Mouse (Mus musculus): ENCODE measurements around the gene Padi3. TPM values are rescaled to one million over a fixed set of nuclear protein-coding genes. Genes with fewer than 3 reads are reported as not detected.
A peak's percentile ranks its signal among the peaks of the same experiment; 100 is the strongest.

Padi3 gene
- polyA plus RNA-seq, 1 experiment from 2014 or later, result 0.05 TPM

GRCm38 (mm10) chr4:140814241-140815225 lies 4.1 kb upstream of the Padi3 start:
- H3K9me3 ChIP-seq, result no peaks in the 10 kb centered on the region
- H3K4me3 ChIP-seq, result peak overlapping the region; percentile 28
- WGBS, result 23% methylated on average over 36 of the region's 36 CpGs
- H3K4me2 ChIP-seq (replicated peaks), result peak overlapping the region; percentile 51
- no peak overlapping the region for H3K27ac ChIP-seq (replicated peaks)
- 0 out of 2 replicates have a peak, but pooled peaks have one; percentile 9 for ATAC-seq (ENCODE audit: low FRiP score, low read depth)
- H3K9ac ChIP-seq (replicated peaks), result 0 out of 2 replicates have a peak overlapping the region, but pooled peaks have one; percentile 32
- peaks cover 37% of the 10 kb centered on the region for H3K27me3 ChIP-seq
- H3K36me3 ChIP-seq, result no peaks in the 10 kb centered on the region
- H3K4me1 ChIP-seq, result peaks cover 22% of the 10 kb centered on the region; the same call in 1 of the 2 replicates

- no peaks in the 10 kb centered on the region for H3K9me3 ChIP-seq
- H3K4me1 ChIP-seq, result peaks cover 22% of the 10 kb centered on the region; the same call in 1 of the 2 replicates
- H3K4me3 ChIP-seq, result peak overlapping the region; percentile 28; the same call in 1 of the 2 replicates
- ATAC-seq (ENCODE audit: low FRiP score, low read depth), result no peak
- whole genome bisulfite sequencing, result 31% methylated on average over 13 of the region's 13 CpGs
- H3K9ac ChIP-seq (replicated peaks), result no peak overlapping the region
- H3K4me2 ChIP-seq (replicated peaks), result peak overlapping the region; percentile 51
- H3K36me3 ChIP-seq, result no peaks in the 10 kb centered on the region
- peaks cover 37% of the 10 kb centered on the region for H3K27me3 ChIP-seq
- H3K27ac ChIP-seq (replicated peaks), result no peak overlapping the region
These were observed 3.1 kb upstream of the Padi3 start for GRCm38 (mm10) chr4:140813358-140814185.

DNA sequence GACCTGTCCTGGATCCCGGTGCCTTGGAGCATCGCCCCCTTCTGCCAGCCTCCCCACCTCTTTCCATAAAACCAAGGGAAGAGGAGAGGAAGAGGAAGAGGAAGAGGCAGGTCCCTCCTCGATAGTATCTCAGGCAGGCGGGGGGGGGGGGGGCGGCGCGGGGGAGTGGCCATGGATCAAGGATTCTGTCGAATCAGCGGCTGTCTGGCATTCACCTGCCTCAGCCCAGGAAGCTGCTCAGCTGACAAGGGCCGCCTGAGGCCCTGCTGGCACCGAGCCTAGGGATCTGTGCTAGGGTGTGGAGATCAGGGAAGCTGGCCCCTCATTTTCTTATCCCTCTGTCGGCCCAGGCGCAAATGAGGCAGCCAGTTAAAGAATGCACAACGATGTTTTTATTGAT lies 2.2 kb upstream of the Padi3 start:
- no peaks in the 10 kb centered on the region for H3K9me3 ChIP-seq
- peaks cover 37% of the 10 kb centered on the region for H3K27me3 ChIP-seq
- 49% methylated on average over 9 of the region's 14 CpGs for WGBS
- no peak overlapping the region for H3K9ac ChIP-seq (replicated peaks)
- H3K27ac ChIP-seq (replicated peaks), result no peak overlapping the region
- H3K4me3 ChIP-seq, result no peak overlapping the region
- H3K36me3 ChIP-seq, result no peaks in the 10 kb centered on the region
- ATAC-seq (ENCODE audit: low FRiP score, low read depth), result no peak
- H3K4me1 ChIP-seq, result peaks cover 22% of the 10 kb centered on the region; the same call in 1 of the 2 replicates
- H3K4me2 ChIP-seq (replicated peaks), result no peak overlapping the region

DNA sequence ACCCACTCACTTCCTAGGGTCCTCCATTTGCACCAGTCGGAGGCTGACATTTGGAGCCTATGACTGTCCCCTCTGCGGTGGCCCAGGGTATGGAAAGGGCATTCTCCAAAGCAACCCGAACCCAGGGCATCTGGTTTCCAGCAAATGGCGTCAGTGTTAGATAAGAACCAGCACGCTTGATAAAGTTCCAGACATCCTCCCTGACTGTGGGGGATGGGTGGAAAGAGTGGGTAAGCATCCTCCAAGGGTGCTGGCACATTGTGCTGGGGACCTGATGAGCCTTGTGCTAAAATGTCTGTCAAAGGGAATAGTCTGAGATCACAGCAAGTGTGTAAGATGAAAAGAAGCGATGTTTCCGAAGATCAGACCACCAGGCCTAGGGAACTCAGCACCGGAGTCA lies 1.7 kb upstream of the Padi3 start:
- Histone ChIP-seq H3K4me3 (no peak overlapping the region), H3K4me1 (peaks cover 22% of the 10 kb centered on the region; the same call in 1 of the 2 replicates), H3K36me3 (no peaks in the 10 kb centered on the region), H3K27ac (replicated peaks) (no peak overlapping the region), H3K9me3 (no peaks in the 10 kb centered on the region), H3K4me2 (replicated peaks) (no peak overlapping the region), H3K9ac (replicated peaks) (no peak overlapping the region), H3K27me3 (peaks cover 37% of the 10 kb centered on the region)
- WGBS, result 77% methylated on average over 8 of the region's 8 CpGs
- no peak for ATAC-seq (ENCODE audit: low FRiP score, low read depth)

- Histone ChIP-seq H3K27ac (replicated peaks) (no peak overlapping the region), H3K27me3 (peaks cover 22% of the 10 kb centered on the region), H3K9me3 (no peaks in the 10 kb centered on the region), H3K4me2 (replicated peaks) (no peak overlapping the region), H3K4me3 (no peak overlapping the region), H3K36me3 (no peaks in the 10 kb centered on the region), H3K9ac (replicated peaks) (no peak overlapping the region), H3K4me1 (peaks cover 16% of the 10 kb centered on the region; the same call in 1 of the 2 replicates)
- ATAC-seq (ENCODE audit: low FRiP score, low read depth), result no peak
- 85% methylated on average over 8 of the region's 8 CpGs for WGBS
These were observed 1.3 kb downstream of the Padi3 start for GRCm38 (mm10) chr4:140809118-140809517.

GRCm38 (mm10) chr4:140804601-140805000 lies 5.8 kb downstream of the Padi3 start:
- H3K4me3 ChIP-seq, result no peak overlapping the region
- no peaks in the 10 kb centered on the region for H3K36me3 ChIP-seq
- no peak overlapping the region for H3K27ac ChIP-seq (replicated peaks)
- no peaks in the 10 kb centered on the region for H3K4me1 ChIP-seq
- H3K9ac ChIP-seq (replicated peaks), result no peak overlapping the region
- no peaks in the 10 kb centered on the region for H3K9me3 ChIP-seq
- WGBS, result 91% methylated on average over 9 of the region's 9 CpGs
- no peak overlapping the region for H3K4me2 ChIP-seq (replicated peaks)
- H3K27me3 ChIP-seq, result no peaks in the 10 kb centered on the region
- ATAC-seq (ENCODE audit: low FRiP score, low read depth), result no peak

GRCm38 (mm10) chr4:140801364-140801763 lies 9.1 kb downstream of the Padi3 start:
- H3K4me2 ChIP-seq (replicated peaks), result no peak overlapping the region
- WGBS, result 75% methylated on average over 3 of the region's 3 CpGs
- no peaks in the 10 kb centered on the region for H3K27me3 ChIP-seq
- no peak overlapping the region for H3K27ac ChIP-seq (replicated peaks)
- ATAC-seq (ENCODE audit: low FRiP score, low read depth), result no peak
- no peak overlapping the region for H3K9ac ChIP-seq (replicated peaks)
- no peaks in the 10 kb centered on the region for H3K4me1 ChIP-seq
- H3K9me3 ChIP-seq, result no peaks in the 10 kb centered on the region
- H3K36me3 ChIP-seq, result no peaks in the 10 kb centered on the region
- no peak overlapping the region for H3K4me3 ChIP-seq

GRCm38 (mm10) chr4:140796786-140797185 lies 13.7 kb downstream of the Padi3 start:
- Histone ChIP-seq H3K27ac (replicated peaks) (no peak overlapping the region), H3K4me2 (replicated peaks) (no peak overlapping the region), H3K4me3 (no peak overlapping the region), H3K9me3 (no peaks in the 10 kb centered on the region), H3K4me1 (no peaks in the 10 kb centered on the region), H3K27me3 (no peaks in the 10 kb centered on the region), H3K36me3 (no peaks in the 10 kb centered on the region), H3K9ac (replicated peaks) (no peak overlapping the region)
- no peak for ATAC-seq (ENCODE audit: low FRiP score, low read depth)
- WGBS, result 84% methylated on average over 3 of the region's 3 CpGs

- WGBS, result 87% methylated on average over 9 of the region's 9 CpGs
- H3K9me3 ChIP-seq, result no peaks in the 10 kb centered on the region
- no peaks in the 10 kb centered on the region for H3K4me1 ChIP-seq
- ATAC-seq (ENCODE audit: low FRiP score, low read depth), result no peak
- no peaks in the 10 kb centered on the region for H3K27me3 ChIP-seq
- H3K4me2 ChIP-seq (replicated peaks), result no peak overlapping the region
- H3K27ac ChIP-seq (replicated peaks), result no peak overlapping the region
- H3K9ac ChIP-seq (replicated peaks), result no peak overlapping the region
- no peak overlapping the region for H3K4me3 ChIP-seq
- H3K36me3 ChIP-seq, result no peaks in the 10 kb centered on the region
These were observed 15.8 kb downstream of the Padi3 start for GRCm38 (mm10) chr4:140794678-140795077.

DNA sequence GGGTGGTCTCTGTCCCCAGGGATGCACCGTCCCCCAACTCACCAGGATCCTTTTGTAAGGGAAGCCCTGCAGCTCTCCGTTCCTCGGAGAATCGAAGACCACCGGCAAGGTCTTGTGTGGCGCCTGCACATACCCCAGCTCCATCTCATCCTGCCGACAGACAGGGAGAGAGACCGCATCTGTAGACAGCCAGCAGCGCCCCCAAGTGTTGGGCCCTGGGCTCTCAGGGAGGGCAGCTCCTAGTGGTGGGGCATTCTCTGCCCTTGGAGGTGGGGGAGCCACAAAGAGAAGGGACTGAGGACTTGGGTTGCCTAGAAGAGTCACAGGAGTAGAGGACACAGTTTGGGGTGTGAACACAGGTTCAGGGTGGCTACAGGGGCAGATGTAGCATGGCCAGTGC lies 16.7 kb downstream of the Padi3 start:
- Histone ChIP-seq H3K27ac (replicated peaks) (no peak overlapping the region), H3K27me3 (no peaks in the 10 kb centered on the region), H3K9me3 (no peaks in the 10 kb centered on the region), H3K36me3 (no peaks in the 10 kb centered on the region), H3K4me1 (no peaks in the 10 kb centered on the region), H3K4me3 (no peak overlapping the region), H3K9ac (replicated peaks) (no peak overlapping the region), H3K4me2 (replicated peaks) (no peak overlapping the region)
- 58% methylated on average over 9 of the region's 9 CpGs for WGBS
- no peak for ATAC-seq (ENCODE audit: low FRiP score, low read depth)

DNA sequence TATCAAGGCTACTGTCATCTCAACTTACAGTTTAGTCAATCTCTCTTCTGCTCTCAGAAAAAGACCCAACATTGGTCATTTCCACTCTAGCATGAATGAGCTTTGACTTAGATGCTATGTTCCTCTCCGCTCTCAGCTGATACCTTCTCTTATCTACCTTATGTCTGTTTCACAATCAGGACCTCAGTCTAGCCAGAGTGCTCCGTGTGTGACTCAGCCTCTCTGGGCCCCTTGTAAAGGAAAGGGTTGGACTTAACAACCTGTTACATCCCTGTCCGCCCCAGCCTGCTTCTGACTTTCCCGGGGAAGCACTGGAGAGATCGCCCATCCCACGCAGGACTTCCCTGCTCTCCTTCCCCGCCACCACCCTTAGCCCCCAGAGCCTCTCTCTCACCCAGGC lies 17.9 kb downstream of the Padi3 start:
- WGBS, result 92% methylated on average over 7 of the region's 7 CpGs

DNA sequence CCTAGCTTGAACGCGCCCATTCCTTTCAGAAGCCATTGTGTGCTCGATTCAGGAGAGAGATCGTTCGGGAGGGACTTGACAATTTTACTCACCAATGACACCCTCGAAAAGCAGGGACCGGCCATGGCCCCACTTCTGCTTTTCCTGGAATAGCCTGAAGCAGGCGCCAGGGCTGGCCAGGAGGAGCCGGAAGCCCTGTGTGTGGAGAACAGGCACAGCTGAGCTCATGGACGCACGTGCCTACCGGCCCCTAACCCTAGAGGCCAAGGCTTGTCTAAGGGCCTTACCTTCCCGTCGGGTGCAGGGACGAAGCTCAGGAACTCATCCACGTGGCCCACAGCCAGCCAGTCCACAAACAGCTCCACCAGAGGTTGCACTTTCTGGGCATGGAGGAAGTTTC lies 19.4 kb downstream of the Padi3 start:
- Histone ChIP-seq H3K27me3 (no peaks in the 10 kb centered on the region), H3K9ac (replicated peaks) (no peak overlapping the region), H3K4me1 (no peaks in the 10 kb centered on the region), H3K4me3 (no peak overlapping the region), H3K27ac (replicated peaks) (no peak overlapping the region), H3K9me3 (no peaks in the 10 kb centered on the region), H3K36me3 (no peaks in the 10 kb centered on the region), H3K4me2 (replicated peaks) (no peak overlapping the region)
- ATAC-seq (ENCODE audit: low FRiP score, low read depth), result no peak
- 83% methylated on average over 16 of the region's 16 CpGs for WGBS

More for the DNA sequence above, 17.9 kb downstream of the Padi3 start:
- no peaks in the 10 kb centered on the region for H3K36me3 ChIP-seq
- H3K27me3 ChIP-seq, result no peaks in the 10 kb centered on the region
- no peaks in the 10 kb centered on the region for H3K4me1 ChIP-seq
- H3K4me3 ChIP-seq, result no peak overlapping the region
- H3K9me3 ChIP-seq, result no peaks in the 10 kb centered on the region
- no peak for ATAC-seq (ENCODE audit: low FRiP score, low read depth)
- no peak overlapping the region for H3K9ac ChIP-seq (replicated peaks)
- no peak overlapping the region for H3K27ac ChIP-seq (replicated peaks)
- H3K4me2 ChIP-seq (replicated peaks), result no peak overlapping the region

Measured in midbrain, embryonic 12.5 days (tissue).